Mouse (Mus musculus) spleen, adult 2 months (tissue): ENCODE results near the gene Neu3. TPM values are rescaled to one million over a fixed set of nuclear protein-coding genes. Genes with fewer than 3 reads are reported as not detected.
"Not testable (repeated sequence)": the region's sequence is repeated elsewhere in the genome, so short reads cannot be mapped to it uniquely, and the experiment has no call there.

Experiments
- DNase-seq, 2 experiments: peaks; one replicate each; pipeline versions ENCODE4 v3.0.0 to v3.0.0-alpha.2; 2012 to 2021; ENCODE audit warnings: low spot score in 2 of 2, low read depth in 1 of 2
- H3K27ac ChIP-seq: fragments of 200-500 bp; 2 replicates; pipeline ENCODE4 v1.5.1; 2012; ENCODE audit warnings: low read length, inconsistent platforms; ENCODE audit not compliant: insufficient read depth
- H3K27me3 ChIP-seq: fragments of 200-500 bp; 2 replicates; pipeline ENCODE4 v1.6.1; 2012; ENCODE audit warnings: mild to moderate bottlenecking, moderate library complexity, low read length, inconsistent platforms; ENCODE audit not compliant: control insufficient read depth, insufficient read depth
- H3K36me3 ChIP-seq: fragments of 200-500 bp; 2 replicates; pipeline ENCODE4 v1.6.1; 2012; ENCODE audit warnings: mild to moderate bottlenecking, low read length, inconsistent platforms; ENCODE audit not compliant: control insufficient read depth, insufficient read depth
- H3K4me1 ChIP-seq: fragments of 200-500 bp; 2 replicates; pipeline ENCODE4 v1.6.1; 2011; ENCODE audit warnings: inconsistent platforms; ENCODE audit not compliant: control insufficient read depth, insufficient read depth, insufficient read length
- H3K4me3 ChIP-seq: fragments of 200-500 bp; 2 replicates; pipeline ENCODE4 v1.5.1; 2011; ENCODE audit warnings: mild to moderate bottlenecking, inconsistent platforms; ENCODE audit not compliant: insufficient read depth, insufficient read length; ENCODE audit errors: extremely low read depth
- CTCF ChIP-seq: fragments of 200-500 bp; IDR thresholded peaks from 2 replicates; pipeline ENCODE4 v1.5.1; 2011; ENCODE audit warnings: mild to moderate bottlenecking, inconsistent platforms; ENCODE audit not compliant: insufficient read depth, insufficient read length, insufficient replicate concordance; ENCODE audit errors: extremely low read depth
- POLR2A ChIP-seq: fragments of 200-500 bp; IDR thresholded peaks from 2 replicates; pipeline ENCODE4 v1.6.1; 2011; ENCODE audit warnings: low read depth, low read length, inconsistent platforms
- WGBS: fragments of 180-500 bp; shearing (Covaris S2); methylation state at CpG from one replicate; pipeline ENCODE4 v1.1.7; 2018; 5-methylcytosine and 5-hydroxymethylcytosine counted together
- polyA plus RNA-seq: library from polyadenylated mRNA; depleted of rRNA; stranded (reverse); fragments of >200 nt; gene quantifications from 2 replicates; pipeline ENCODE4 v1.2.3, GENCODE M21; 2012

The Neu3 gene
- polyA plus RNA-seq, 1 experiment: 2.4 TPM

GRCm38 (mm10) chr7:99805340-99805739 lies 22.9 kb downstream of the Neu3 start:
- DNase-seq: no peak
- no peaks in the 10 kb centered on the region for H3K36me3 ChIP-seq
- no peaks in the 10 kb centered on the region for H3K27me3 ChIP-seq
- no peak overlapping the region for H3K4me3 ChIP-seq
- WGBS: 30% methylated on average over 1 of the region's 1 CpGs
- no peak for TF ChIP-seq CTCF
- TF ChIP-seq POLR2A: no peak
- no peak overlapping the region for H3K27ac ChIP-seq
- no peaks in the 10 kb centered on the region for H3K4me1 ChIP-seq

- WGBS: 82% methylated on average over 3 of the region's 3 CpGs
- H3K36me3 ChIP-seq, H3K4me1 ChIP-seq, DNase-seq, H3K4me3 ChIP-seq, H3K27me3 ChIP-seq, H3K27ac ChIP-seq: not testable (repeated sequence)
Observed at GRCm38 (mm10) chr7:99804033-99804432, 24.2 kb downstream of the Neu3 start.

DNA sequence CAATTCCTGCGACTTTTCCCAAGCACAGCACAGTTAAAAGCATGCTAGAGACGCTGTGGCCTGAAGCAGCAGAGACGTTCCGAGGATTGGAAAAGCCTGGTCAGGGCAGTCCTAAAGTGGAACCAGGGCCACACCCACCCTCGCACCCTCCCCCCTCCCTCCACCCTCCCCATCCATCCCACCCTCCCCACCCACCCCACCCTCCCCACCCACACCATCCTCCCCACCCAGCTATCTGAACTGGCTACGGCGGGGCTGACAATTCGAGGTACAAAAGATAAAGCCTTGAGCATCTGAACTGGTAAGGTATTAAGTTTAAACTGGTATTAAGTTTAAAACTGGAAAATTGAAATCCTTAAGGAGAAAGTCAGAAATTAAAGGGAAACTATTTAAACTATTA lies 24.7 kb downstream of the Neu3 start:
- 65% methylated on average over 8 of the region's 8 CpGs for WGBS
- Histone ChIP-seq H3K36me3 (no peaks in the 10 kb centered on the region), H3K4me3 (no peak overlapping the region), H3K4me1 (no peaks in the 10 kb centered on the region), H3K27me3 (no peaks in the 10 kb centered on the region), H3K27ac (no peak overlapping the region)
- DNase-seq: no peak
- no peak for TF ChIP-seq CTCF

GRCm38 (mm10) chr7:99799118-99799517 lies 29.1 kb downstream of the Neu3 start:
- 79% methylated on average over 7 of the region's 7 CpGs for WGBS

GRCm38 (mm10) chr7:99797911-99798647 lies 30.1 kb downstream of the Neu3 start:
- TF ChIP-seq CTCF (peak; percentile 39; the same call in 1 of the 2 replicates), POLR2A (no peak)
- DNase-seq: peak; percentile 57 to 61
- Histone ChIP-seq H3K4me1 (peaks cover 9% of the 10 kb centered on the region; the same call in 1 of the 2 replicates), H3K27me3 (no peaks in the 10 kb centered on the region), H3K4me3 (no peak overlapping the region), H3K27ac (no peak overlapping the region), H3K36me3 (no peaks in the 10 kb centered on the region)
- WGBS: 40% methylated on average over 6 of the region's 6 CpGs

More at GRCm38 (mm10) chr7:99799118-99799517, 29.1 kb downstream of the Neu3 start:
- H3K36me3 ChIP-seq: no peaks in the 10 kb centered on the region
- no peaks in the 10 kb centered on the region for H3K27me3 ChIP-seq
- no peak overlapping the region for H3K4me3 ChIP-seq
- H3K4me1 ChIP-seq: peaks cover 9% of the 10 kb centered on the region; the same call in 1 of the 2 replicates
- TF ChIP-seq CTCF (no peak), POLR2A (no peak)
- no peak for DNase-seq
- H3K27ac ChIP-seq: no peak overlapping the region

- 96% methylated on average over 3 of the region's 3 CpGs for WGBS
- no peak for DNase-seq
Observed at GRCm38 (mm10) chr7:99797261-99797660, 31.0 kb downstream of the Neu3 start.

DNA sequence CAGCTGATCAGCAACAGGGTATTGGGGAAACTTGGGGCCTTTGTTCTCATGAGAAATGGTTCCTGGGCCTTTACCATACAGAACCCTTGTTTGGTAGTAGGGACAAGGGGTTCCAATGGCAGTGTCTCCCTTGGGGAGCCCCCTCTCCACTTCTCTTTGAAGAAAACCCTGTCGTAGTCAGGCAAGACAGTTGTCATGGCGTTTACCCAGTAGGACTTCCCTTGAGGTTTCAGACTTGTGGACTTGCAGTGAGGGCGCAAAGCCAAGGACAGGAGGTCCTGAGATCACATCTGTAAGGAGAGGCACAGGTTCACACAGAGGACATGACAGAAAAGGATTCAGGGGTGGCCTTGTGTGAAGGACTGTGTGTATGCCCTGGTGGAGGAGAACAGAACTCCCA lies 31.7 kb downstream of the Neu3 start:
- Histone ChIP-seq H3K4me3 (no peak overlapping the region), H3K36me3 (no peaks in the 10 kb centered on the region), H3K27me3 (no peaks in the 10 kb centered on the region), H3K4me1 (peaks cover 9% of the 10 kb centered on the region; the same call in 1 of the 2 replicates), H3K27ac (no peak overlapping the region)
- DNase-seq: no peak
- WGBS: 43% methylated on average over 3 of the region's 3 CpGs
- no peak for TF ChIP-seq POLR2A
- no peak for TF ChIP-seq CTCF

More at GRCm38 (mm10) chr7:99797261-99797660, 31.0 kb downstream of the Neu3 start:
- Histone ChIP-seq H3K27ac (no peak overlapping the region), H3K4me1 (peaks cover 9% of the 10 kb centered on the region; the same call in 1 of the 2 replicates), H3K36me3 (no peaks in the 10 kb centered on the region), H3K4me3 (no peak overlapping the region), H3K27me3 (no peaks in the 10 kb centered on the region)
- TF ChIP-seq POLR2A: no peak
- TF ChIP-seq CTCF: no peak
